Mouse (Mus musculus): ENCODE measurements at regions not wholly inside any gene's neighbourhood (a gene's known extent, or its start where the extent isn't known, plus 50 kb on each side); places are given as distances from the start of the nearest gene placed in this dataset.
"Not testable (repeated sequence)": the region's sequence is repeated elsewhere in the genome, so short reads cannot be mapped to it uniquely, and the experiment has no call there.

GRCm38 (mm10) chr7:39727935-39728557, 210.5 kb downstream of the Zfp619 start:
- DNase-seq, result no peak

- no peak for DNase-seq
These were observed 211.4 kb downstream of the Zfp619 start for GRCm38 (mm10) chr7:39728930-39729329.

GRCm38 (mm10) chr7:39729723-39730122, 212.2 kb downstream of the Zfp619 start:
- DNase-seq, result no peak

- no peak for DNase-seq
These were observed 215.2 kb downstream of the Zfp619 start for GRCm38 (mm10) chr7:39732790-39733189.

- DNase-seq, result not testable (repeated sequence)
These were observed 230.8 kb downstream of the Zfp619 start for GRCm38 (mm10) chr7:39748395-39748794.

GRCm38 (mm10) chr7:39750448-39750847, 232.9 kb downstream of the Zfp619 start:
- no peak for DNase-seq

GRCm38 (mm10) chr7:39764366-39764765, 246.8 kb downstream of the Zfp619 start:
- DNase-seq, result no peak

- DNase-seq, result no peak
These were observed 247.5 kb downstream of the Zfp619 start for GRCm38 (mm10) chr7:39765094-39765493.

GRCm38 (mm10) chr7:39773291-39773690, 255.7 kb downstream of the Zfp619 start:
- DNase-seq, result no peak

- DNase-seq, result no peak
These were observed 271.8 kb downstream of the Zfp619 start for GRCm38 (mm10) chr7:39789321-39789720.

- no peak for DNase-seq
These were observed 272.3 kb downstream of the Zfp619 start for GRCm38 (mm10) chr7:39789880-39790279.

- DNase-seq, result no peak
These were observed 277.2 kb downstream of the Zfp619 start for GRCm38 (mm10) chr7:39794751-39795150.

GRCm38 (mm10) chr7:39804276-39804675, 286.7 kb downstream of the Zfp619 start:
- no peak for DNase-seq

GRCm38 (mm10) chr7:39818036-39818435, 300.5 kb downstream of the Zfp619 start:
- DNase-seq, result no peak

GRCm38 (mm10) chr7:39822550-39823178, 305.1 kb downstream of the Zfp619 start:
- no peak for DNase-seq

- DNase-seq, result no peak
These were observed 310.8 kb downstream of the Zfp619 start for GRCm38 (mm10) chr7:39828378-39828777.

GRCm38 (mm10) chr7:39830831-39831230, 313.3 kb downstream of the Zfp619 start:
- no peak for DNase-seq

- no peak for DNase-seq
These were observed 324.4 kb downstream of the Zfp619 start for GRCm38 (mm10) chr7:39841988-39842387.

GRCm38 (mm10) chr7:39847914-39848782, 330.6 kb downstream of the Zfp619 start:
- DNase-seq, result peak; percentile 34 to 62

- DNase-seq, result no peak
These were observed 339.7 kb downstream of the Zfp619 start for GRCm38 (mm10) chr7:39857301-39857700.

GRCm38 (mm10) chr7:39862835-39863234, 345.3 kb downstream of the Zfp619 start:
- peak in 1 of 2 experiments; percentile 2 for DNase-seq

- no peak for DNase-seq
These were observed 346.6 kb downstream of the Zfp619 start for GRCm38 (mm10) chr7:39864130-39864529.

- DNase-seq, result no peak
These were observed 347.2 kb downstream of the Zfp619 start for GRCm38 (mm10) chr7:39864781-39865180.
